Mouse (Mus musculus) liver, embryonic 14.5 days (tissue): ENCODE results near the gene Hrg.

Experiments
- CTCF ChIP-seq: IDR thresholded peaks from 2 replicates; pipeline ENCODE4 v1.5.1; 2016; ENCODE audit warnings: antibody characterized with exemption, low read depth, control low read depth
- EP300 ChIP-seq: IDR thresholded peaks from 2 replicates; pipeline ENCODE4 v1.6.1; 2016; ENCODE audit warnings: antibody characterized with exemption, low read depth

- TF ChIP-seq CTCF, result peak; percentile 40; the same call in 1 of the 2 replicates
- no peak for TF ChIP-seq EP300
Measured at GRCm38 (mm10) chr16:22953069-22953468, 2.2 kb downstream of the Hrg start.
